Mouse (Mus musculus): ENCODE results near the gene Adipoq. TPM values are rescaled to one million over a fixed set of nuclear protein-coding genes. Genes with fewer than 3 reads are reported as not detected.

Adipoq gene
- polyA plus RNA-seq, 1 experiment from 2014 or later = not detected

DNA sequence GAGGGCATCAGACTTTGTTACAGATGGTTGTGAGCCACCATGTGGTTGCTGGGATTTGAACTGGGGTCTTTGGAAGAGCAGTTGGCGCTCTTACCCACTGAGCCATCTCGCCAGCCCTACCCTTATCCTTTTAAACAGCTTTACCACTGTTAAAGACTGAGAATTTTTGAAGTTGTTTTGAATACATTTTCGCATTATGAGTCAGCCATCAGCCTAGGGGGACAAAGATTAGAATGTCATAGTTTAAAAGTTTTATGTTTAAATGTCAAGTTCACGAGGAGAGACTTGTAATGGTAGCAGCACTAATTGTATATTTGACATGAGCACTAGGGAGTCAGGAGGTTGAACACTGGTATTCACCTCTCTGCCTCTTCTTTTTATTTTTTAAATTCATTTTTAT is 23.2 kb upstream of the Adipoq start:
- Histone ChIP-seq H3K27me3 (no peaks in the 10 kb centered on the region), H3K9ac (no peak overlapping the region), H3K4me1 (replicated peaks) (peaks cover 10% of the 10 kb centered on the region), H3K4me3 (no peak overlapping the region), H3K27ac (replicated peaks) (no peak overlapping the region), H3K9me3 (no peaks in the 10 kb centered on the region), H3K36me3 (peaks cover 19% of the 10 kb centered on the region), H3K4me2 (no peak overlapping the region)
- WGBS = over 99% methylated on average over 4 of the region's 4 CpGs
- ATAC-seq (ENCODE audit: low FRiP score, low read depth) = no peak

GRCm38 (mm10) chr16:23124398-23124797 is 21.9 kb upstream of the Adipoq start:
- H3K4me1 ChIP-seq (replicated peaks) = peaks cover 22% of the 10 kb centered on the region
- WGBS = 96% methylated on average over 4 of the region's 4 CpGs
- no peak for ATAC-seq (ENCODE audit: low FRiP score, low read depth)
- no peaks in the 10 kb centered on the region for H3K27me3 ChIP-seq
- no peak overlapping the region for H3K4me2 ChIP-seq
- H3K4me3 ChIP-seq = no peak overlapping the region
- no peak overlapping the region for H3K27ac ChIP-seq (replicated peaks)
- no peaks in the 10 kb centered on the region for H3K9me3 ChIP-seq
- H3K9ac ChIP-seq = no peak overlapping the region
- H3K36me3 ChIP-seq = peaks cover 19% of the 10 kb centered on the region

- ATAC-seq (ENCODE audit: low FRiP score, low read depth) = no peak; the same call in 1 of the 2 replicates
- H3K9ac ChIP-seq = peak overlapping the region; percentile 82
- WGBS = 0% methylated on average over 4 of the region's 4 CpGs
- H3K9me3 ChIP-seq = no peaks in the 10 kb centered on the region
- peaks cover 7% of the 10 kb centered on the region for H3K36me3 ChIP-seq
- H3K4me1 ChIP-seq (replicated peaks) = peaks cover 25% of the 10 kb centered on the region
- no peaks in the 10 kb centered on the region for H3K27me3 ChIP-seq
- peak overlapping the region; percentile 71 for H3K4me3 ChIP-seq
- peak overlapping the region; percentile 87 for H3K4me2 ChIP-seq
- H3K27ac ChIP-seq (replicated peaks) = peak overlapping the region; percentile 97
These were observed 19.0 kb upstream of the Adipoq start for GRCm38 (mm10) chr16:23127311-23127672.

DNA sequence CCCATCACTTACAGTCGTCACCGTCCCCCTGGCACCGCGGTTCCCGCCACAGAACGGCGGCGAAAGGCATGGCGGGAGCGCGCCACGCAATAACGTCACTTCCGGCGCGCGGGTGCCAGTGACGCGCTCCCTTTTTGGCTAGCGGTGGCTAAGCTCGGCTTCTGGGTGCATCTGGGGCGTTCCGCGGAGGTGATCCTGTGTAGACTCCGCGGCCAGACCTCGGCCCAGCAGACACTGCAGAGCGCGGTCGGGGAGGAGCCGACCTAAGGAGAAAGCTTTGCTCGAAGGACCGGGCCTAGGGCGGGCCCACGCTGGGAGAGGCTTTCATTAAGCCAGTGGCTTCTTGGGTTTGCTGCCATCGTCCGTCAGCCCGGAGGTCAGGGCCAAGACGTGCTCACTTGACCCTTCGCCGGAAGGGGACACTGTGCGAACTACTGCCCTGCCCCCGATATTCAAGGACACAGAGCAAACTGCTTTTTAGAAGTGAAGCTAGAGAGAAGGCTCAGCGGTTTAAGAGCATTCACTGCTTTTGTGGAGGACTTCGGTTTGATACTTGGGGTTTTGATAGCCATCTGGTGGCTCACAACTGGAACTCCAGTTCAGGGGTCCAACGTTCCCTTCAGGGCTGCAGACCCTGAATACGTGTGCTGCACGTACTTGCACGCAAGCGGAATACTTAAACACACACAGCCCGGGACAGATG is 18.5 kb upstream of the Adipoq start, which contains the start of gene Rfc4:
Rfc4 (minus strand) TSS at position 65 of the 703 bp plus-strand sequence.
- Histone ChIP-seq H3K4me2 (peak within 1 kb of the TSS; percentile 87), H3K36me3 (peaks cover 4% of the 10 kb centered on the region; the same call in 1 of the 2 replicates), H3K4me3 (peak within 1 kb of the TSS; percentile 71), H3K4me1 (replicated peaks) (peaks cover 25% of the 10 kb centered on the region), H3K9ac (peak within 1 kb of the TSS; percentile 82), H3K27me3 (no peaks in the 10 kb centered on the region), H3K27ac (replicated peaks) (peak within 1 kb of the TSS; percentile 97), H3K9me3 (no peaks in the 10 kb centered on the region)
- peak; percentile 94 for ATAC-seq (ENCODE audit: low FRiP score, low read depth)
- WGBS = under 1% methylated on average over 51 of the region's 51 CpGs

GRCm38 (mm10) chr16:23130303-23130702 is 16.0 kb upstream of the Adipoq start:
- Histone ChIP-seq H3K27ac (replicated peaks) (no peak overlapping the region), H3K27me3 (no peaks in the 10 kb centered on the region), H3K4me1 (replicated peaks) (peaks cover 25% of the 10 kb centered on the region), H3K36me3 (no peaks in the 10 kb centered on the region), H3K9ac (no peak overlapping the region), H3K4me3 (no peak overlapping the region), H3K4me2 (no peak overlapping the region), H3K9me3 (no peaks in the 10 kb centered on the region)
- ATAC-seq (ENCODE audit: low FRiP score, low read depth) = no peak
- WGBS = 89% methylated on average over 3 of the region's 3 CpGs

- no peaks in the 10 kb centered on the region for H3K27me3 ChIP-seq
- no peak for ATAC-seq (ENCODE audit: low FRiP score, low read depth)
- no peak overlapping the region for H3K4me2 ChIP-seq
- no peak overlapping the region for H3K27ac ChIP-seq (replicated peaks)
- H3K9me3 ChIP-seq = no peaks in the 10 kb centered on the region
- H3K9ac ChIP-seq = no peak overlapping the region
- 96% methylated on average over 1 of the region's 1 CpGs for WGBS
- H3K36me3 ChIP-seq = no peaks in the 10 kb centered on the region
- no peak overlapping the region for H3K4me3 ChIP-seq
- peaks cover 15% of the 10 kb centered on the region for H3K4me1 ChIP-seq (replicated peaks)
These were observed 14.0 kb upstream of the Adipoq start for GRCm38 (mm10) chr16:23132336-23132735.

- H3K4me2 ChIP-seq = peak overlapping the region; percentile 16; the same call in 1 of the 2 replicates
- no peaks in the 10 kb centered on the region for H3K36me3 ChIP-seq
- H3K9ac ChIP-seq = no peak overlapping the region
- no peak for ATAC-seq (ENCODE audit: low FRiP score, low read depth)
- no peaks in the 10 kb centered on the region for H3K4me1 ChIP-seq (replicated peaks)
- H3K4me3 ChIP-seq = no peak overlapping the region
- H3K27me3 ChIP-seq = no peaks in the 10 kb centered on the region
- H3K27ac ChIP-seq (replicated peaks) = no peak overlapping the region
- 21% methylated on average over 11 of the region's 11 CpGs for WGBS
- H3K9me3 ChIP-seq = no peaks in the 10 kb centered on the region
These were observed 10.8 kb upstream of the Adipoq start for GRCm38 (mm10) chr16:23135421-23136149.

GRCm38 (mm10) chr16:23136406-23136970 is 9.8 kb upstream of the Adipoq start:
- no peaks in the 10 kb centered on the region for H3K36me3 ChIP-seq
- H3K4me3 ChIP-seq = no peak overlapping the region
- no peaks in the 10 kb centered on the region for H3K27me3 ChIP-seq
- H3K4me1 ChIP-seq (replicated peaks) = no peaks in the 10 kb centered on the region
- H3K9me3 ChIP-seq = no peaks in the 10 kb centered on the region
- WGBS = 67% methylated on average over 4 of the region's 4 CpGs
- H3K27ac ChIP-seq (replicated peaks) = no peak overlapping the region
- H3K9ac ChIP-seq = no peak overlapping the region
- H3K4me2 ChIP-seq = no peak overlapping the region
- ATAC-seq (ENCODE audit: low FRiP score, low read depth) = no peak; the same call in 1 of the 2 replicates

- Histone ChIP-seq H3K27me3 (no peaks in the 10 kb centered on the region), H3K9me3 (no peaks in the 10 kb centered on the region), H3K27ac (replicated peaks) (no peak overlapping the region), H3K36me3 (no peaks in the 10 kb centered on the region), H3K9ac (no peak overlapping the region), H3K4me1 (replicated peaks) (no peaks in the 10 kb centered on the region), H3K4me3 (no peak overlapping the region), H3K4me2 (no peak overlapping the region)
- no peak for ATAC-seq (ENCODE audit: low FRiP score, low read depth)
- WGBS = 99% methylated on average over 3 of the region's 3 CpGs
These were observed 5.4 kb upstream of the Adipoq start for GRCm38 (mm10) chr16:23140911-23141310.

DNA sequence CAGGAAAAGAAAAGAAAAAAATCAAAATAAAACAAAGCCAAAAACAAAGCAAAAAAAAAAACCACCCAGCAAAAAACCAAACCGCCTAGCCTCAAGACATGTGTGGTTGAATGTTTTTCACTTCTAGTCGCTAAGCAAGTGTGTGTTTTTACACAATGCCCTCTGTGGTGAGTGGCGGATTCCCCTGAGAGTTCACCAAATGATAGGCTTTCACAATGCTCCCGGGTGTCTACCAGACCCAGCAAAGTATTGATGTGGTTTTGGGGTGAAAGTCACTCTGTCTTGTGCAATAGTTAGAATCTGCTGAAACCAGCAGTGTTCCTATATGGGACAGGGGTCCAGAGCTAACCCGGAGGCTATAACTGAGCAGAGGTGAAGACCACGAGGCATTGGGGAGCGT is 2.0 kb upstream of the Adipoq start:
- no peaks in the 10 kb centered on the region for H3K4me1 ChIP-seq (replicated peaks)
- no peaks in the 10 kb centered on the region for H3K9me3 ChIP-seq
- H3K27me3 ChIP-seq = no peaks in the 10 kb centered on the region
- no peak overlapping the region for H3K4me2 ChIP-seq
- WGBS = 88% methylated on average over 7 of the region's 7 CpGs
- H3K9ac ChIP-seq = no peak overlapping the region
- no peak overlapping the region for H3K27ac ChIP-seq (replicated peaks)
- no peaks in the 10 kb centered on the region for H3K36me3 ChIP-seq
- no peak for ATAC-seq (ENCODE audit: low FRiP score, low read depth)
- H3K4me3 ChIP-seq = no peak overlapping the region

DNA sequence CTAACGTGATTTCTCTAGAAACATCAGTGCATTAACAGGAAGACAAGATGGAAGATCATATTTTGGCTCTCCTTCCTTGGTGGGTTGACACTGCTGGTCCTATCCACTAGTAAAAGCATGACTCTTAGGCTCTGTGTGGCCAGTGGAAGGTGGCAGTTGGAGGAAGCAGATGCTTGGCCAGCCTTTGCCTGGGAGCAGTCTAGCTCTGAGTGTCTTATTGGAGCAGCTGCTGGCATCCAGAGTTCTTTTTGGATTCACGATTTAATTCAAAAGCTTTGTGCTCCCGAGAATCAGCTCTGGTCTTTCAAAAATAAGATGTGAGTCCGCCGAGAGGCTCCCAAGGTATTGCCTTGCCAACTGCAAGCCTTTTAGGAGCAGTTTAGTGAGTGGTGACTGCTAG is 1.1 kb upstream of the Adipoq start:
- no peaks in the 10 kb centered on the region for H3K27me3 ChIP-seq
- 79% methylated on average over 5 of the region's 5 CpGs for WGBS
- H3K36me3 ChIP-seq = no peaks in the 10 kb centered on the region

GRCm38 (mm10) chr16:23148936-23149335 is 2.6 kb downstream of the Adipoq start:
- Histone ChIP-seq H3K4me1 (replicated peaks) (no peaks in the 10 kb centered on the region), H3K4me2 (no peak overlapping the region), H3K27me3 (no peaks in the 10 kb centered on the region), H3K9ac (no peak overlapping the region), H3K9me3 (no peaks in the 10 kb centered on the region), H3K4me3 (no peak overlapping the region), H3K36me3 (no peaks in the 10 kb centered on the region), H3K27ac (replicated peaks) (no peak overlapping the region)
- ATAC-seq (ENCODE audit: low FRiP score, low read depth) = no peak
- 79% methylated on average over 2 of the region's 2 CpGs for WGBS

More for the DNA sequence above, 1.1 kb upstream of the Adipoq start:
- Histone ChIP-seq H3K9ac (no peak overlapping the region), H3K27ac (replicated peaks) (no peak overlapping the region), H3K4me2 (no peak overlapping the region), H3K4me3 (no peak overlapping the region), H3K4me1 (replicated peaks) (no peaks in the 10 kb centered on the region), H3K9me3 (no peaks in the 10 kb centered on the region)
- ATAC-seq (ENCODE audit: low FRiP score, low read depth) = no peak
